Mouse (Mus musculus): ENCODE measurements around the gene Plcd3. TPM values are rescaled to one million over a fixed set of nuclear protein-coding genes. Genes with fewer than 3 reads are reported as not detected.
A peak's percentile ranks its signal among the peaks of the same experiment; 100 is the strongest.

Gene Plcd3
- polyA plus RNA-seq, 1 experiment from 2014 or later, result 0.86 TPM

GRCm38 (mm10) chr11:103054798-103055197 lies 46.7 kb downstream of the Plcd3 start:
- no peaks in the 10 kb centered on the region for H3K4me1 ChIP-seq (replicated peaks; ENCODE audit: control insufficient read depth, insufficient read depth, low read length)
- no peak for ATAC-seq (replicated peaks; ENCODE audit: low FRiP score)
- no peak overlapping the region for H3K9ac ChIP-seq (ENCODE audit: low read length)
- peaks cover 8% of the 10 kb centered on the region; the same call in 1 of the 2 replicates for H3K36me3 ChIP-seq (ENCODE audit: control insufficient read depth, insufficient read depth, low read length)
- DNase-seq (ENCODE audit: low spot score), result peak; percentile 84
- 51% methylated on average over 6 of the region's 6 CpGs for WGBS
- no peak overlapping the region for H3K27ac ChIP-seq (ENCODE audit: low read depth, low read length)
- no peak overlapping the region for H3K4me2 ChIP-seq (ENCODE audit: low read depth, low read length, severe bottlenecking)
- H3K4me3 ChIP-seq (ENCODE audit: low read depth, low read length), result no peak overlapping the region
- no peaks in the 10 kb centered on the region for H3K27me3 ChIP-seq (ENCODE audit: control insufficient read depth, insufficient read depth, low read length)
- H3K9me3 ChIP-seq (ENCODE audit: control insufficient read depth, low read length), result no peaks in the 10 kb centered on the region

- Histone ChIP-seq H3K27me3 (ENCODE audit: control insufficient read depth, insufficient read depth, low read length) (no peaks in the 10 kb centered on the region), H3K27ac (ENCODE audit: low read depth, low read length) (no peak overlapping the region), H3K4me1 (replicated peaks; ENCODE audit: control insufficient read depth, insufficient read depth, low read length) (no peaks in the 10 kb centered on the region), H3K9ac (ENCODE audit: low read length) (no peak overlapping the region), H3K9me3 (ENCODE audit: control insufficient read depth, low read length) (no peaks in the 10 kb centered on the region), H3K4me3 (ENCODE audit: low read depth, low read length) (no peak overlapping the region), H3K36me3 (ENCODE audit: control insufficient read depth, insufficient read depth, low read length) (peaks cover 4% of the 10 kb centered on the region; the same call in 1 of the 2 replicates), H3K4me2 (ENCODE audit: low read depth, low read length, severe bottlenecking) (no peak overlapping the region)
- WGBS, result 93% methylated on average over 18 of the region's 18 CpGs
- DNase-seq (ENCODE audit: low spot score) (no peak), ATAC-seq (replicated peaks; ENCODE audit: low FRiP score) (no peak)
Observed at GRCm38 (mm10) chr11:103053191-103054076, 48.0 kb downstream of the Plcd3 start.

GRCm38 (mm10) chr11:103052078-103052477 lies 49.4 kb downstream of the Plcd3 start:
- Histone ChIP-seq H3K9me3 (ENCODE audit: control insufficient read depth, low read length) (no peaks in the 10 kb centered on the region), H3K4me3 (ENCODE audit: low read depth, low read length) (no peak overlapping the region), H3K27me3 (ENCODE audit: control insufficient read depth, insufficient read depth, low read length) (no peaks in the 10 kb centered on the region), H3K4me2 (ENCODE audit: low read depth, low read length, severe bottlenecking) (no peak overlapping the region), H3K36me3 (ENCODE audit: control insufficient read depth, insufficient read depth, low read length) (peaks cover 4% of the 10 kb centered on the region; the same call in 1 of the 2 replicates), H3K4me1 (replicated peaks; ENCODE audit: control insufficient read depth, insufficient read depth, low read length) (no peaks in the 10 kb centered on the region), H3K9ac (ENCODE audit: low read length) (no peak overlapping the region), H3K27ac (ENCODE audit: low read depth, low read length) (no peak overlapping the region)
- ATAC-seq (replicated peaks; ENCODE audit: low FRiP score) (no peak), DNase-seq (ENCODE audit: low spot score) (no peak)
- 91% methylated on average over 6 of the region's 6 CpGs for WGBS

GRCm38 (mm10) chr11:103051249-103051691 lies 50.2 kb downstream of the Plcd3 start:
- peaks cover 3% of the 10 kb centered on the region; the same call in 1 of the 2 replicates for H3K36me3 ChIP-seq (ENCODE audit: control insufficient read depth, insufficient read depth, low read length)
- no peaks in the 10 kb centered on the region for H3K27me3 ChIP-seq (ENCODE audit: control insufficient read depth, insufficient read depth, low read length)
- no peak overlapping the region for H3K27ac ChIP-seq (ENCODE audit: low read depth, low read length)
- no peaks in the 10 kb centered on the region for H3K9me3 ChIP-seq (ENCODE audit: control insufficient read depth, low read length)
- H3K4me2 ChIP-seq (ENCODE audit: low read depth, low read length, severe bottlenecking), result no peak overlapping the region
- no peak overlapping the region for H3K9ac ChIP-seq (ENCODE audit: low read length)
- H3K4me1 ChIP-seq (replicated peaks; ENCODE audit: control insufficient read depth, insufficient read depth, low read length), result no peaks in the 10 kb centered on the region
- 87% methylated on average over 8 of the region's 8 CpGs for whole genome bisulfite sequencing
- no peak for DNase-seq (ENCODE audit: low spot score)
- no peak for ATAC-seq (replicated peaks; ENCODE audit: low FRiP score)
- no peak overlapping the region for H3K4me3 ChIP-seq (ENCODE audit: low read depth, low read length)

- no peak overlapping the region for H3K27ac ChIP-seq (ENCODE audit: low read depth, low read length)
- H3K36me3 ChIP-seq (ENCODE audit: control insufficient read depth, insufficient read depth, low read length), result peaks cover 2% of the 10 kb centered on the region; the same call in 1 of the 2 replicates
- no peaks in the 10 kb centered on the region for H3K27me3 ChIP-seq (ENCODE audit: control insufficient read depth, insufficient read depth, low read length)
- H3K9ac ChIP-seq (ENCODE audit: low read length), result no peak overlapping the region
- 94% methylated on average over 9 of the region's 9 CpGs for WGBS
- H3K4me2 ChIP-seq (ENCODE audit: low read depth, low read length, severe bottlenecking), result no peak overlapping the region
- H3K9me3 ChIP-seq (ENCODE audit: control insufficient read depth, low read length), result no peaks in the 10 kb centered on the region
- DNase-seq (ENCODE audit: low spot score) (no peak), ATAC-seq (replicated peaks; ENCODE audit: low FRiP score) (no peak)
- no peaks in the 10 kb centered on the region; the same call in 1 of the 2 replicates for H3K4me1 ChIP-seq (replicated peaks; ENCODE audit: control insufficient read depth, insufficient read depth, low read length)
- H3K4me3 ChIP-seq (ENCODE audit: low read depth, low read length), result no peak overlapping the region
Observed at GRCm38 (mm10) chr11:103050153-103050552, 51.3 kb downstream of the Plcd3 start.

- no peaks in the 10 kb centered on the region for H3K9me3 ChIP-seq (ENCODE audit: control insufficient read depth, low read length)
- no peaks in the 10 kb centered on the region for H3K27me3 ChIP-seq (ENCODE audit: control insufficient read depth, insufficient read depth, low read length)
- H3K4me2 ChIP-seq (ENCODE audit: low read depth, low read length, severe bottlenecking), result no peak overlapping the region
- ATAC-seq (replicated peaks; ENCODE audit: low FRiP score), result no peak
- 93% methylated on average over 5 of the region's 5 CpGs for WGBS
- H3K27ac ChIP-seq (ENCODE audit: low read depth, low read length), result no peak overlapping the region
- H3K4me3 ChIP-seq (ENCODE audit: low read depth, low read length), result no peak overlapping the region
- H3K9ac ChIP-seq (ENCODE audit: low read length), result no peak overlapping the region
- peaks cover 2% of the 10 kb centered on the region; the same call in 1 of the 2 replicates for H3K36me3 ChIP-seq (ENCODE audit: control insufficient read depth, insufficient read depth, low read length)
- DNase-seq (ENCODE audit: low spot score), result no peak
- H3K4me1 ChIP-seq (replicated peaks; ENCODE audit: control insufficient read depth, insufficient read depth, low read length), result no peaks in the 10 kb centered on the region; the same call in 1 of the 2 replicates
Observed at GRCm38 (mm10) chr11:103049611-103050010, 51.8 kb downstream of the Plcd3 start.

GRCm38 (mm10) chr11:103046286-103046685 lies 55.2 kb downstream of the Plcd3 start:
- no peaks in the 10 kb centered on the region; the same call in 1 of the 2 replicates for H3K4me1 ChIP-seq (replicated peaks; ENCODE audit: control insufficient read depth, insufficient read depth, low read length)
- H3K36me3 ChIP-seq (ENCODE audit: control insufficient read depth, insufficient read depth, low read length), result peaks cover 10% of the 10 kb centered on the region
- no peak overlapping the region for H3K27ac ChIP-seq (ENCODE audit: low read depth, low read length)
- WGBS, result 54% methylated on average over 8 of the region's 8 CpGs
- H3K9me3 ChIP-seq (ENCODE audit: control insufficient read depth, low read length), result no peaks in the 10 kb centered on the region
- H3K9ac ChIP-seq (ENCODE audit: low read length), result no peak overlapping the region
- no peaks in the 10 kb centered on the region for H3K27me3 ChIP-seq (ENCODE audit: control insufficient read depth, insufficient read depth, low read length)
- no peak for ATAC-seq (replicated peaks; ENCODE audit: low FRiP score)
- H3K4me2 ChIP-seq (ENCODE audit: low read depth, low read length, severe bottlenecking), result no peak overlapping the region
- no peak overlapping the region for H3K4me3 ChIP-seq (ENCODE audit: low read depth, low read length)
- no peak for DNase-seq (ENCODE audit: low spot score)

- Histone ChIP-seq H3K9me3 (ENCODE audit: control insufficient read depth, low read length) (no peaks in the 10 kb centered on the region), H3K9ac (ENCODE audit: low read length) (no peak overlapping the region), H3K27me3 (ENCODE audit: control insufficient read depth, insufficient read depth, low read length) (no peaks in the 10 kb centered on the region), H3K27ac (ENCODE audit: low read depth, low read length) (no peak overlapping the region), H3K4me2 (ENCODE audit: low read depth, low read length, severe bottlenecking) (no peak overlapping the region), H3K4me3 (ENCODE audit: low read depth, low read length) (no peak overlapping the region), H3K36me3 (ENCODE audit: control insufficient read depth, insufficient read depth, low read length) (peaks cover 10% of the 10 kb centered on the region), H3K4me1 (replicated peaks; ENCODE audit: control insufficient read depth, insufficient read depth, low read length) (no peaks in the 10 kb centered on the region; the same call in 1 of the 2 replicates)
- no peak for ATAC-seq (replicated peaks; ENCODE audit: low FRiP score)
- WGBS, result 94% methylated on average over 3 of the region's 3 CpGs
- no peak for DNase-seq (ENCODE audit: low spot score)
Observed at GRCm38 (mm10) chr11:103043982-103044381, 57.5 kb downstream of the Plcd3 start.

Measured in forebrain, embryonic 11.5 days (tissue).